Mouse (Mus musculus): ENCODE measurements at regions not wholly inside any gene's neighbourhood (a gene's known extent, or its start where the extent isn't known, plus 50 kb on each side); places are given as distances from the start of the nearest gene placed in this dataset.

- TF ChIP-seq EP300 (IDR thresholded peaks at IDR 0.05; ENCODE audit: low read depth) (no peak), CTCF (IDR thresholded peaks at IDR 0.05; ENCODE audit: low read depth) (no peak)
Measured at GRCm38 (mm10) chr3:146347311-146347710, 57.1 kb upstream of the Ssx2ip start.
